Mouse (Mus musculus) layer of hippocampus, postnatal 10 days (tissue): ENCODE data around the gene Rab3b. TPM values are rescaled to one million over a fixed set of nuclear protein-coding genes. Genes with fewer than 3 reads are reported as not detected.

Experiments used
- DNase-seq, 2 experiments: peaks; one replicate each; pipeline ENCODE4 v3.0.0; 2021; ENCODE audit warnings: low spot score in 2 of 2
- total RNA-seq, 2 experiments: library from RNA; stranded (reverse); gene quantifications; 2 replicates each; pipeline ENCODE4 v1.2.3; 2021

The Rab3b gene
- total RNA-seq, 2 experiments from 2014 or later: 85.5 to 89.5 TPM

DNA sequence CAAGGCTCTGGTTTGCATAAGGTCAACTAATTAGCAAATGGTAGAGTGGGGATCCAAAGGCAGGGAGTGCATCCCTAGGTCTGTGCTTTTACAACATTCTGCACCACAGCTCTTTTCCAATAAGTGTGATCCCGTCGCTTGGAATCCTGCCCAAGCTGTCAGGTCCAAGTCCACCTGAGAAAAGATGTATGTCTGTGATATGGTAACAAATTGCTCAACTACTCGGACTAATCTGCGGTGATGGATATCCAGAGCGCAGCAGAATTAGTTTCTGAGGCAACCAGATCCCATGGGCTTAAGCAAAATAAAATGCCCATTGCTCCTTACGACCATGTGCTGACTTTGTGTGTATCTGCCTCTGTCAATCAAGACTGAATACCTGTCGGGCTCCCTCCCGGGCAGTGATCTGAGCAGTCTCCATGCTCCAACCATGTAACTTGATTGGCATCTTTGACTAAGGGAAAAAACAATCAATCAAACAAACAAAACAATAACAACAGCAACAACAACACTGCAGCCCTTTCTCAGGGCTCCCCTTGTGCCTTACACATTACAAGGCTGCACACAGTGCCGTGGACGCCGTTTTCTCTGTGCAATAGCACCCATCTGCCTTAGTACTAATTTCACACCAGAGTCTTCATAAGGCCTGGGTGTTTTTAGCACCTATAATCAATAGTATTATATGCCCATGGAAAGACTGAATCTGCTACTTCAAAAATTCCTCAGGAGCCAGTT, 64.3 kb downstream of the Rab3b start:
- no peak for DNase-seq

DNA sequence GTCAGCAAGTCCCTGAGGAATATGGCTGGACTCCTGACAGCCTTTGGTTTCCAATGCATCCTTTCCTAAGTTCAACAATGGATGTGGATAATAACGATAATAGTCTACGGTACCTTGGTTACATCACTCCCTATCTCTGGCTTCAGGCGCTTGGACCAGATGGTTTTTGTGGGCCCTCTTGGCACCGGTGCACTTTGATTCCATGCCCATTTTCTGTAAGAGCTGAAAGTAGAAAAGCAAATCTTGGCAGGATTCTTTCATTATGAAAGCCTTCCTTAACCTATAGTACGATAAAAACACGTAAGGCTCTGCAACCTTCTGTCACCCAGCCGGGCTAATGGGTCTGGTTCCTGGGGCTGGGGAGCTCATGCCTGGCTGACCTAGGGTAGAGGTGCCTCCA, 70.3 kb downstream of the Rab3b start:
- DNase-seq: peak; percentile 25 to 38

- DNase-seq: no peak
Measured at GRCm38 (mm10) chr4:108950201-108950600, 71.3 kb downstream of the Rab3b start.

DNA sequence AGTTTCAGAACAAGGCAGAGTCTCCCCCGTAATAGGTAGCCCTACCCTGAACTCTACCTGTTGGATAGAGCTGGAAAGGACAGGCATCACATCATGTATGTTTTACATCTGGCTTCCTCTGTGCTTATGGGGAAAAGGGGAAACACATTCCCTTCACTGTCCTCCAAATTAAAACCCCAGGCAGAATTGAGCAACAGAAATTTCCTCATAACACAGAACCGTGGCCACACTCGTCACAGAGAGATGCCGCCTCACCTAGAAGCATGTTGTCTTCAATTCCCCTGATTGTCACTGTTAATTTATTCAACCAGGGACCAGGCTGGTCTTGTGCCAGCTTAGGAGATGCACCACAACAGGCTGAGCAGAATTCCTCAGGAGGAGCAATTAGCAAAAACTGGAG, 72.8 kb downstream of the Rab3b start:
- DNase-seq: no peak

GRCm38 (mm10) chr4:108959696-108960095, 80.8 kb downstream of the Rab3b start:
- DNase-seq: no peak

DNA sequence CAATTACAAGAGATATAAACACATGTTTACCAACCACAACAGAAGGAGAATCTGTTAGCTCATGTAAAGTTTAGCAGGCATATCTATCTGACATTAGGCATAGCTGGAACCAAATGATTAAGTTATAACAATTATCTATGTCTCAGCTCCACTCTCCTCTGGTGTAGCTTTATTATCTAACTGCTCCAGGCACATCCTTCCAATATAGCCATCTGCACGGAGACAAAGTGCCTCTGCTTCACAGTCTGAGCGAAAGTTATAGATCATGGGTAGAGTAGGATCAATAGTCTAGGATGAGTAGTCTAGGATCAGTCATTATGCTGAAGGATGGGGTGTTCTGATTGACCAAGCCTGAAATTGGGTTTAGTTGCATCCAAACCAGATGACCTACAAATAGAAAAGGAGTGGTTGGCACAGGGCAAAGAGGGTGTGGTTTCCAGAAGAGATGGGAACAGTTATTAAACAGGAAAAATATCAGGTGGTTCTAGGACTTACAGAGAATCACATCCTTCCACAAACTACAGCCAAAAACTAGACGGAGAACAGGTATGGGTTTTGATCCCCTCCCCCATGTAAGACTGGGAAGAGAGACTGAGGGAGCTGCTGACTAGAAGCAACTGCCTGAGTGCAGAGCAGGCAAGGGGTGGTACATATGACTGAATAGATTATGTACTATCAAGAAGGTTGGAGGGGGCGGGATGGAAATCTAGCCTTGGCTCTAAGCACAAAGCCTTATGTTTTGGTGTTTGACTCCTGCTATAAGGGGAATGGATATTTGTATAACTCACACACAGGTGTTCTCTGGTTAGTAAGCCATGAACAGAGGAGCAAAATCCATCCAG, 82.0 kb downstream of the Rab3b start:
- no peak for DNase-seq

DNA sequence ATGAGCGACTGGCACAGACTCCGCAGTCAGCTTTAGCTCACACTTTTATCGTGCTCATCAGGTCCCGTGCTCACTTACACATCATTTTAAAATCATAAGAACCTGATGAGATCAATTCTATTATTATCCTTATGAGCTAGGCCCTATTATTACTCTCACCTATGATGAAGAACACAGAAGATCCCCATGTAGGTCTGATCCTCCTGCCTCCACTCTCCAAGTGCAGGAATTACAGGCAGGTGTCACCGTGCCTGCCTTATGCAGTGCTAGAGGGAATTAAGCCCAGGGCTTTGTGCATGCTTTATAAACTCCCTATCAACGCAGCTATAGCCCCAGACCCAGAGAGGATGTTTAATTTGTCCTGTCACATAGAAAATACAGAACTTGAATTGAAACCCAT, 84.2 kb downstream of the Rab3b start:
- DNase-seq: no peak

DNA sequence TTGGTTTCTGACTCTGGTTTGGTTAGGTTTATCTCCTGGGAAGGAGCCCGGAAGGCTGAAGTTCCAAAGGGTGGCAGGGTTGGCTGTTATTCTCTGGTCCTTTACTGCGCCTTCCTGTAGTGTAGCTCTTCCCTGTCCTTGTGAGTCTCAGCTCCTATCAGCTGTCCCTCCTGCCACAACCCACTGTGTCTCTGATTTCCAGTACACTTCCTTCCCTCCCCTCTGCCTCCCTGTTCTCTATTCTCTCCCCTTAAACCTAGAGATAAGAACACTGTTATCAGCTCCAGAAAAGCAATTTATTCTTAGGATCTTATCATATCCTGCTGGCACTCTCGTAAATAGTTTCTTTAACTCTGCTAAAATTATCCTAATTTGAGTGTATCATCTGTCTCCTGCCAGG, 90.7 kb downstream of the Rab3b start:
- no peak for DNase-seq

DNA sequence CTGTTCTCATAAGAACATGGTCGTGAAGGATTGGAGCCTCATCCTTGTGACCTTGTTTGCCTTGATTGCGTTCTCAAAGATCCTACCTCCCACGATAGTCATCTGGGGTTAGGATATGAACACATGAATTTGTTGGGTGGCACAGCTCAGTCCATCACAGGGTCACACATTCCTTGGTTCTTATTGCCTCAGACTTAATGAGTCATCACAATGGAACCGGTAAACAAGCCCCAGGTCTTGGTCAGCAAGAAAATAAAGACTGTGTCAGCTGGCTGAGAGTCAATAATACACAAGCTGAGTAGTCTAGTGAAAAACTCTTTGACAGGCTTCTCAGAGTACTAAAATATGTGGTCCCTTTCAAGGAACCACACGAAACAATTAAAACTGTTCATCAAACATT, 92.2 kb downstream of the Rab3b start:
- no peak for DNase-seq

DNA sequence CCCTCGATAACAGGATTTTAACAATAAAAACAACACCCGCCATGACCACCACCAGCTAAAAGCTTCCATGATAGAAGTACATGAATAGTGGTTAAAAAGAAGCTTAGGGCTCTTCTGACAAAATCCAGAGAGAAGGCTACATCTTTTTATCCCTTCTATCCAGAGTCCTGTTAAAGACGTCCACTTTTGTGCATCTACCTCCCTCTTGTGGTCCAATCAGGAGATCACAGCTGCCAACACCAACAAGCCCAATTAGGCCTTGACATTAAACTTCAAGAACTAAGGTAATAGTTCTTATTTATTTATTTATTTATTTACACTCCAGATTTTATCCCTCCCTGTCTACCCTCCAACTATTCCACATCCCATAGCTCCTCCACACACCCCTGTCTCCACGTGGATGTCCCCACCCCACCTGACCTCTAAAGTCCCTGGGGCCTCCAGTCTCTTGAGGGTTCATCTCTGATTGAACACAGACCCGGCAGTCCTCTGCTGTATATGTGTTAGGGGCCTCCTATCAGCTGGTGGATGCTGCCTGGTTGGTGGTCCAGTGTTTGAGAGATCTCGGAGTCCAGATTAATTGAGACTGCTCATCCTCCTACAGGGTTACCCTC, 97.7 kb downstream of the Rab3b start:
- peak; percentile 59 to 62 for DNase-seq

- DNase-seq: no peak
Measured at GRCm38 (mm10) chr4:108986833-108987472, 108.1 kb downstream of the Rab3b start.

GRCm38 (mm10) chr4:108987473-108987842, 108.6 kb downstream of the Rab3b start:
- no peak for DNase-seq

DNA sequence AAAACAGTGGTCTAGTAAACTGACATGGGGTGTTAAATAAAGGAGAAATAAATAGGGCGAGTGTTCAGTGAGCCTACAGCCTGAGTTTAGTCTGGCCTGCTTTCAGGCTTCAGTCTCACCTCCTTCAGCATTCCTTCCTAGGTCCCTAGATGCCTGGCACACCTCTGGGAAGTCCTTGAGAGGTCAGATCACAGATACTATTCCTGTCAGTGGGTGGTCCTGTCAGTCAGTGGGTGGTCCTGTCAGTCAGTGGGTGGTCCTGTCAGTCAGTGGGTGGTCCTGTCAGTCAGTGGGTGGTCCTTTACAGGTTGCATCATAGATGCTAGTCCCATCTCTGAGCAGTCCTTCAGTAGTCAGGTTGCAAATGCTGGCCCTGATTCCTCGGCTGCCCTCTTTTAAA, 110.6 kb downstream of the Rab3b start:
- DNase-seq: no peak

DNA sequence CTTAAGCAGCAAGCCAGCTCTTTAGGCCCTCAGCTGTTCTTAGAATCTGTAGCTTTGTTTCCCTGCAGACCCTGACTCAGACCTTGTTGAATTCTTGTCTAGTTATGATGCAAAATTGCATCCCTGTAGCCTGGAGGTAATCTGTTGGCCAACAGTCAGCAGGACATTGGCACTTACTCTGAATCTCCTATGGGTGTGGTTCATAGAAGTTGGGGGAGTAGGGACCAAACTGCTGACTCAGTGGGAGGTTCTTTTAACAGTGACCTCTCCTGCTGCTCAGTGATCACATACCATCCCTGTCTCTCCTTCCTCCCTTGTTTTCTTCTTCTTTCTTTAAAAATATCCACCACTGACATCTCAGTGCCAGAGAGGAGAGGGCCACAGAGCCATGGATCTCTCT, 111.2 kb downstream of the Rab3b start:
- no peak for DNase-seq

DNA sequence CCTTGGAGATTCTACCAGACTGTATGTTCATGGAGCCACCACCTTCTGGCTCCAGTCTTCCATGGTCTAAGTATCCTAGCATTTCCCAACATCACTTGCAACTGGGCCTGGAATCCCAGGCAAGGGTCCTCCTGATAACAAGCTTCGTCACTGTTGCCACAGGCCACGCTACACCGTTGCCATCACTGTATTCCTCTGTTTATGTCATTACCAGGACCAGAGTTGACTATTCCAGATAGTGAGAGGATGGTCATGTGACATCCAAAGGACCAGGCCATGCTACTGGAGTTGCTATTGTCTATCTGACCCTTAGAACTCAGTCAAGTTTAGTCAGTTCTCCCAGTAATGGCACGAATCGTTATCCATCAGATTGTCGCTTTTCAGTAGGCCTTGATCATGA, 111.7 kb downstream of the Rab3b start:
- DNase-seq: no peak

DNA sequence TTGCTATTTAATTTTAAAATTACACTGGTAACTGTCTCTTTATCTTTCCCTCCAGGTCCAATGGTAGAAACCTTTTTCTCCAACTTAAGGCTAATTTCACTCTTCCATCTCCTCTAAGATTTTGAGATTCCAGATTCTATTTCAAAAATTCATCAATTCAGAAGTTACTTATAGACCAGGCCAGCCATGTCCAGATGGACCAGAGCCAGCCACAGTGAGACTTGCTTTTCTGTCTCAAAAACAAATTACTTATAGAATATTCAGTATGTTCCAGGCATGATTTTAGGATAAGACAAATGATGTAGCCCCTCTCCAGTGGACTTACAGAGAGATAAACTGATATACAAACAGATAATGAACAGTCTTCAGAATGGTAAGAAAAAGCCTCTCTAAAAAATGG, 112.9 kb downstream of the Rab3b start:
- no peak for DNase-seq

Other genes starting within 250 kb of the Rab3b start
- 1 to 10 TPM; 1.0 TPM for gene 3110021N24Rik, start 159.4 kb upstream of the Rab3b start, total RNA-seq
- gene Zfyve9, start 98.3 kb upstream of the Rab3b start, total RNA-seq: 10 to 100 TPM; 45.4 to 45.6 TPM
- 100 to 1,000 TPM in 1 of 2 experiments, 10 to 100 TPM in 1; 94.1 to 117 TPM for gene Btf3l4, start 45.4 kb upstream of the Rab3b start, total RNA-seq
- gene Txndc12, start 44.5 kb upstream of the Rab3b start, total RNA-seq: 10 to 100 TPM; 45.2 to 45.9 TPM
- gene Kti12, start 31.3 kb upstream of the Rab3b start, total RNA-seq: 10 to 100 TPM; 17.8 to 20.6 TPM
- gene A730015C16Rik, start 30.4 kb upstream of the Rab3b start, total RNA-seq: under 1 TPM in 1 of 2 experiments, not detected in 1; 0.36 TPM
- 100 to 1,000 TPM; 137 to 141 TPM for gene Nrd1, start 121.6 kb downstream of the Rab3b start, total RNA-seq